Mouse (Mus musculus): Measurements from ENCODE around the gene Mymx. TPM values are rescaled to one million over a fixed set of nuclear protein-coding genes. Genes with fewer than 3 reads are reported as not detected.

The Mymx gene
- polyA plus RNA-seq, 1 experiment from 2014 or later: not detected

- H3K9me3 ChIP-seq (ENCODE audit: control insufficient read depth, low read length): no peaks in the 10 kb centered on the region
- ATAC-seq (ENCODE audit: low FRiP score, low TSS enrichment): no peak
- peak overlapping the region; percentile 89 for H3K4me2 ChIP-seq (ENCODE audit: low read length)
- 4% methylated on average over 23 of the region's 23 CpGs for WGBS
- H3K27me3 ChIP-seq (ENCODE audit: control insufficient read depth, insufficient read depth, low read length): peaks cover 19% of the 10 kb centered on the region
- H3K9ac ChIP-seq (replicated peaks; ENCODE audit: low read length): peak overlapping the region; percentile 56
- H3K27ac ChIP-seq (replicated peaks; ENCODE audit: low read depth, low read length): 0 out of 2 replicates have a peak overlapping the region, but pooled peaks have one; percentile 26
- DNase-seq: no peak
- no peaks in the 10 kb centered on the region for H3K36me3 ChIP-seq (ENCODE audit: control insufficient read depth, insufficient read depth, low read length)
- peaks cover 23% of the 10 kb centered on the region for H3K4me1 ChIP-seq (ENCODE audit: control insufficient read depth, insufficient read depth, low read length)
- H3K4me3 ChIP-seq (replicated peaks; ENCODE audit: low read depth, low read length): peak overlapping the region; percentile 40
Measured at GRCm38 (mm10) chr17:45595736-45596390, 6.0 kb downstream of the Mymx start.

GRCm38 (mm10) chr17:45594881-45595735, 6.8 kb downstream of the Mymx start:
- ATAC-seq (ENCODE audit: low FRiP score, low TSS enrichment): peak; percentile 53; the same call in 1 of the 2 replicates
- peak overlapping the region; percentile 89 for H3K4me2 ChIP-seq (ENCODE audit: low read length)
- H3K9ac ChIP-seq (replicated peaks; ENCODE audit: low read length): peak overlapping the region; percentile 56
- peak; percentile 73 for DNase-seq
- peaks cover 12% of the 10 kb centered on the region for H3K27me3 ChIP-seq (ENCODE audit: control insufficient read depth, insufficient read depth, low read length)
- H3K4me3 ChIP-seq (replicated peaks; ENCODE audit: low read depth, low read length): peak overlapping the region; percentile 40
- no peaks in the 10 kb centered on the region for H3K9me3 ChIP-seq (ENCODE audit: control insufficient read depth, low read length)
- H3K36me3 ChIP-seq (ENCODE audit: control insufficient read depth, insufficient read depth, low read length): no peaks in the 10 kb centered on the region
- WGBS: 1% methylated on average over 58 of the region's 58 CpGs
- H3K27ac ChIP-seq (replicated peaks; ENCODE audit: low read depth, low read length): 0 out of 2 replicates have a peak overlapping the region, but pooled peaks have one; percentile 26
- peaks cover 23% of the 10 kb centered on the region for H3K4me1 ChIP-seq (ENCODE audit: control insufficient read depth, insufficient read depth, low read length)

- Histone ChIP-seq H3K4me2 (ENCODE audit: low read length) (peak overlapping the region; percentile 89), H3K27ac (replicated peaks; ENCODE audit: low read depth, low read length) (no peak overlapping the region), H3K4me3 (replicated peaks; ENCODE audit: low read depth, low read length) (peak overlapping the region; percentile 40; the same call in 1 of the 2 replicates), H3K36me3 (ENCODE audit: control insufficient read depth, insufficient read depth, low read length) (no peaks in the 10 kb centered on the region), H3K4me1 (ENCODE audit: control insufficient read depth, insufficient read depth, low read length) (peaks cover 19% of the 10 kb centered on the region), H3K27me3 (ENCODE audit: control insufficient read depth, insufficient read depth, low read length) (peaks cover 11% of the 10 kb centered on the region; the same call in 1 of the 2 replicates), H3K9ac (replicated peaks; ENCODE audit: low read length) (no peak overlapping the region), H3K9me3 (ENCODE audit: control insufficient read depth, low read length) (no peaks in the 10 kb centered on the region)
- ATAC-seq (ENCODE audit: low FRiP score, low TSS enrichment) (no peak), DNase-seq (no peak)
- WGBS: 52% methylated on average over 8 of the region's 8 CpGs
Measured at GRCm38 (mm10) chr17:45594195-45594594, 7.7 kb downstream of the Mymx start.

GRCm38 (mm10) chr17:45593479-45593878, 8.4 kb downstream of the Mymx start:
- Histone ChIP-seq H3K4me2 (ENCODE audit: low read length) (peak overlapping the region; percentile 0; the same call in 1 of the 2 replicates), H3K9ac (replicated peaks; ENCODE audit: low read length) (no peak overlapping the region), H3K27me3 (ENCODE audit: control insufficient read depth, insufficient read depth, low read length) (peaks cover 11% of the 10 kb centered on the region; the same call in 1 of the 2 replicates), H3K9me3 (ENCODE audit: control insufficient read depth, low read length) (no peaks in the 10 kb centered on the region), H3K4me3 (replicated peaks; ENCODE audit: low read depth, low read length) (no peak overlapping the region), H3K4me1 (ENCODE audit: control insufficient read depth, insufficient read depth, low read length) (peaks cover 18% of the 10 kb centered on the region), H3K36me3 (ENCODE audit: control insufficient read depth, insufficient read depth, low read length) (no peaks in the 10 kb centered on the region), H3K27ac (replicated peaks; ENCODE audit: low read depth, low read length) (no peak overlapping the region)
- ATAC-seq (ENCODE audit: low FRiP score, low TSS enrichment) (no peak), DNase-seq (no peak)
- 24% methylated on average over 8 of the region's 8 CpGs for WGBS

- Histone ChIP-seq H3K27me3 (ENCODE audit: control insufficient read depth, insufficient read depth, low read length) (peaks cover 11% of the 10 kb centered on the region; the same call in 1 of the 2 replicates), H3K27ac (replicated peaks; ENCODE audit: low read depth, low read length) (no peak overlapping the region), H3K9me3 (ENCODE audit: control insufficient read depth, low read length) (no peaks in the 10 kb centered on the region), H3K4me2 (ENCODE audit: low read length) (no peak overlapping the region), H3K4me3 (replicated peaks; ENCODE audit: low read depth, low read length) (no peak overlapping the region), H3K4me1 (ENCODE audit: control insufficient read depth, insufficient read depth, low read length) (peaks cover 18% of the 10 kb centered on the region), H3K9ac (replicated peaks; ENCODE audit: low read length) (no peak overlapping the region), H3K36me3 (ENCODE audit: control insufficient read depth, insufficient read depth, low read length) (no peaks in the 10 kb centered on the region)
- WGBS: 60% methylated on average over 8 of the region's 8 CpGs
- ATAC-seq (ENCODE audit: low FRiP score, low TSS enrichment) (no peak), DNase-seq (no peak)
Measured at GRCm38 (mm10) chr17:45592606-45593431, 9.1 kb downstream of the Mymx start.

GRCm38 (mm10) chr17:45591701-45592605, 9.9 kb downstream of the Mymx start:
- Histone ChIP-seq H3K27me3 (ENCODE audit: control insufficient read depth, insufficient read depth, low read length) (peaks cover 11% of the 10 kb centered on the region; the same call in 1 of the 2 replicates), H3K9ac (replicated peaks; ENCODE audit: low read length) (no peak overlapping the region)
- DNase-seq: no peak

GRCm38 (mm10) chr17:45590410-45590809, 11.5 kb downstream of the Mymx start:
- H3K4me1 ChIP-seq (ENCODE audit: control insufficient read depth, insufficient read depth, low read length): peaks cover 11% of the 10 kb centered on the region
- ATAC-seq (ENCODE audit: low FRiP score, low TSS enrichment) (no peak), DNase-seq (no peak)
- peaks cover 11% of the 10 kb centered on the region; the same call in 1 of the 2 replicates for H3K27me3 ChIP-seq (ENCODE audit: control insufficient read depth, insufficient read depth, low read length)
- no peak overlapping the region for H3K4me3 ChIP-seq (replicated peaks; ENCODE audit: low read depth, low read length)
- no peak overlapping the region for H3K4me2 ChIP-seq (ENCODE audit: low read length)
- no peak overlapping the region for H3K27ac ChIP-seq (replicated peaks; ENCODE audit: low read depth, low read length)
- H3K9ac ChIP-seq (replicated peaks; ENCODE audit: low read length): no peak overlapping the region
- H3K9me3 ChIP-seq (ENCODE audit: control insufficient read depth, low read length): no peaks in the 10 kb centered on the region
- 89% methylated on average over 6 of the region's 6 CpGs for WGBS
- no peaks in the 10 kb centered on the region for H3K36me3 ChIP-seq (ENCODE audit: control insufficient read depth, insufficient read depth, low read length)

More at GRCm38 (mm10) chr17:45591701-45592605, 9.9 kb downstream of the Mymx start:
- H3K4me2 ChIP-seq (ENCODE audit: low read length): no peak overlapping the region
- H3K36me3 ChIP-seq (ENCODE audit: control insufficient read depth, insufficient read depth, low read length): no peaks in the 10 kb centered on the region
- H3K9me3 ChIP-seq (ENCODE audit: control insufficient read depth, low read length): no peaks in the 10 kb centered on the region
- ATAC-seq (ENCODE audit: low FRiP score, low TSS enrichment): no peak
- H3K4me1 ChIP-seq (ENCODE audit: control insufficient read depth, insufficient read depth, low read length): peaks cover 18% of the 10 kb centered on the region
- 54% methylated on average over 16 of the region's 16 CpGs for WGBS
- no peak overlapping the region for H3K27ac ChIP-seq (replicated peaks; ENCODE audit: low read depth, low read length)
- H3K4me3 ChIP-seq (replicated peaks; ENCODE audit: low read depth, low read length): no peak overlapping the region

All from midbrain, embryonic 14.5 days (tissue).